Comparison of ENCODE assay signal across 7 mouse cellular contexts in the genomic region with DNA sequence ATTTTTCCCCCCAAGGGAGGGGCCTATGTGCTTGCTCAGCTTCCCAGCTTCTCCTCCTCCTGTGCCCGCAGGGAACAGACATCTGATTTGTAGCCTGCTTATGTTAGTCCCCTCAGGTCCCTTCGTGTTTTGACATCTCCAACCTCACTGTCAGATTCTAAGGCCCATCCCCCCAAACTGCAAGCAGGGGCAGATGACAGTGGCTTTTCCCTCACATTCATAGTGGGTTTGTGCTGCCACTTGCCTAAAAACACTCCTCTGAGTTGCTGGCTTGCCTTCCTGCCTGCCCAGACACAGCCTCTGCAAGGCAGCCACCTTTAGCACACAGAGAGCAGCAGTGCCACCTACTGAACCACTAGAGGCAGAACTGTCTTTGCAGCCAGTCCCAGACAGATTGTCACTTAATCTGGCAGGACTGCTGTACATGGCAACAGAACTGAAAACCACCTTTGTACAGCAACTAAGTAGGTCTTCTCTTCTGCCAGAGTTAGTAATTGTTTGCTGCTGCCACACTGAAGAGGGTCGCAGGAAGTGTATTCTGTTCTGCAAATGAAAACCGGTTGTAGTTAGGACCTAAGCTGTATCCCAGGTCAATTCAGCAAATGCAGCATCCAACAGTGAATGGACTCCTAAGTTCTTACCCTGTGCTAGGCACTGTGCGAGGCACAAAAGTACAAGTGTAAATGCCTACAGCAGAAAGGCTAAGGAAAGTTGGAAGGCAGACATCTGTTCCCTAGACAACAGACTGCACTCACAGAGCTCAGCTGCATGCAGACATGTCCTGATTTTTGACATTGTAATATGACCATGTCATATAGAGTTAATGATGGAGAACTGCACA.
DNase-seq lines count a peak whose midpoint lies in the region; ATAC-seq lines count a peak whose summit lies in the region.

No protein-coding gene starts in this region.

- no peaks in the 10 kb centered on the region for H3K36me3 ChIP-seq in midbrain, embryonic 14.5 days (ENCODE audit: control insufficient read depth, insufficient read depth, low read length)

- no peak overlapping the region for H3K4me3 ChIP-seq in midbrain, embryonic 14.5 days (replicated peaks; ENCODE audit: low read depth, low read length)

- H3K9ac ChIP-seq in midbrain, embryonic 14.5 days (replicated peaks; ENCODE audit: low read length) = no peak overlapping the region

- no peak overlapping the region for H3K27ac ChIP-seq in midbrain, embryonic 14.5 days (replicated peaks; ENCODE audit: low read depth, low read length)

- H3K27me3 ChIP-seq in midbrain, embryonic 14.5 days (ENCODE audit: control insufficient read depth, insufficient read depth, low read length) = no peaks in the 10 kb centered on the region

- no peaks in the 10 kb centered on the region for H3K9me3 ChIP-seq in midbrain, embryonic 14.5 days (ENCODE audit: control insufficient read depth, low read length)

- no peaks in the 10 kb centered on the region for H3K4me1 ChIP-seq in midbrain, embryonic 14.5 days (ENCODE audit: control insufficient read depth, insufficient read depth, low read length)

- ATAC-seq in granulocyte monocyte progenitor cell, adult 5-6 weeks (replicated peaks; ENCODE audit: poor library complexity, severe bottlenecking) = peak; percentile 87
- peak; percentile 91 for ATAC-seq in midbrain, embryonic 14.5 days (ENCODE audit: low FRiP score, low TSS enrichment)

- WGBS in midbrain, embryonic 14.5 days = 22% methylated on average over 5 of the region's 5 CpGs

- intact Hi-C loops in left cerebral cortex, postnatal 4 days (cut with DNase I) = loop anchor here (2.0 kb wide), 1 partner anchor 137 kb away; no protein-coding TSS in a partner anchor

- H3K4me2 ChIP-seq in midbrain, embryonic 14.5 days (ENCODE audit: low read length) = no peak overlapping the region

- peak; percentile 71 for DNase-seq in adrenal gland, adult 2 months
- DNase-seq in embryo, embryonic 11.5 days (ENCODE audit: low read depth, low spot score) = peak; percentile 22
- peak; percentile 55 for DNase-seq in kidney, adult 11 months
- DNase-seq in left cerebral cortex, postnatal 4 days = peak; percentile 71
- DNase-seq in midbrain, embryonic 14.5 days = peak; percentile 85
- peak; percentile 8 to 14 for DNase-seq in spleen, postnatal 14 days (ENCODE audit: low spot score in 2 of 2)

Comparison
In these comparisons a context has a peak if more than half of its experiments do, and no peak if none do; other contexts are left out.
1. DNase-seq: peak in every context shown above with its lines; median percentile 85 in midbrain, embryonic 14.5 days; 71 in adrenal gland, adult 2 months; 71 in left cerebral cortex, postnatal 4 days; 55 in kidney, adult 11 months; 22 in embryo, embryonic 11.5 days; 11 in spleen, postnatal 14 days.